Mouse (Mus musculus): ENCODE measurements around the gene Zfp366.
"Not testable (repeated sequence)": the region's sequence is repeated elsewhere in the genome, so short reads cannot be mapped to it uniquely, and the experiment has no call there.

Gene Zfp366

GRCm38 (mm10) chr13:99184155-99184886, at the start of gene Zfp366:
Gene Zfp366 (plus strand): TSS chr13:99184823.
- no peak for DNase-seq (ENCODE audit: low read depth, low spot score)

- no peak for DNase-seq (ENCODE audit: low read depth, low spot score)
These were observed 46.0 kb upstream of the Zfp366 start for GRCm38 (mm10) chr13:99138351-99139255.

- peak; percentile 94 for DNase-seq (ENCODE audit: low read depth, low spot score)
These were observed 38.2 kb upstream of the Zfp366 start for GRCm38 (mm10) chr13:99146355-99146871.

GRCm38 (mm10) chr13:99147645-99148111, 36.9 kb upstream of the Zfp366 start:
- peak; percentile 95 for DNase-seq (ENCODE audit: low read depth, low spot score)

GRCm38 (mm10) chr13:99149551-99150305, 34.9 kb upstream of the Zfp366 start:
- DNase-seq (ENCODE audit: low read depth, low spot score): no peak

GRCm38 (mm10) chr13:99150626-99151025, 34.0 kb upstream of the Zfp366 start:
- DNase-seq (ENCODE audit: low read depth, low spot score): no peak

GRCm38 (mm10) chr13:99151121-99151520, 33.5 kb upstream of the Zfp366 start:
- no peak for DNase-seq (ENCODE audit: low read depth, low spot score)

GRCm38 (mm10) chr13:99152305-99152930, 32.2 kb upstream of the Zfp366 start:
- DNase-seq (ENCODE audit: low read depth, low spot score): no peak

- DNase-seq (ENCODE audit: low read depth, low spot score): peak; percentile 81
These were observed 26.9 kb upstream of the Zfp366 start for GRCm38 (mm10) chr13:99157709-99158108.

GRCm38 (mm10) chr13:99158773-99159172, 25.9 kb upstream of the Zfp366 start:
- no peak for DNase-seq (ENCODE audit: low read depth, low spot score)

GRCm38 (mm10) chr13:99163071-99163470, 21.6 kb upstream of the Zfp366 start:
- DNase-seq (ENCODE audit: low read depth, low spot score): no peak

GRCm38 (mm10) chr13:99163521-99164359, 20.9 kb upstream of the Zfp366 start:
- no peak for DNase-seq (ENCODE audit: low read depth, low spot score)

- DNase-seq (ENCODE audit: low read depth, low spot score): no peak
These were observed 20.3 kb upstream of the Zfp366 start for GRCm38 (mm10) chr13:99164360-99164759.

GRCm38 (mm10) chr13:99169401-99169800, 15.2 kb upstream of the Zfp366 start:
- DNase-seq (ENCODE audit: low read depth, low spot score): no peak

- DNase-seq (ENCODE audit: low read depth, low spot score): no peak
These were observed 14.3 kb upstream of the Zfp366 start for GRCm38 (mm10) chr13:99170337-99170736.

- no peak for DNase-seq (ENCODE audit: low read depth, low spot score)
These were observed 10.8 kb upstream of the Zfp366 start for GRCm38 (mm10) chr13:99173849-99174248.

GRCm38 (mm10) chr13:99182828-99183227, 1.8 kb upstream of the Zfp366 start:
- DNase-seq (ENCODE audit: low read depth, low spot score): not testable (repeated sequence)

- DNase-seq (ENCODE audit: low read depth, low spot score): no peak
These were observed 1.2 kb upstream of the Zfp366 start for GRCm38 (mm10) chr13:99183257-99183895.

GRCm38 (mm10) chr13:99185573-99185972, 950 bp downstream of the Zfp366 start:
- DNase-seq (ENCODE audit: low read depth, low spot score): no peak

All from telencephalon, adult 2 months (tissue).